In the genomic region with DNA sequence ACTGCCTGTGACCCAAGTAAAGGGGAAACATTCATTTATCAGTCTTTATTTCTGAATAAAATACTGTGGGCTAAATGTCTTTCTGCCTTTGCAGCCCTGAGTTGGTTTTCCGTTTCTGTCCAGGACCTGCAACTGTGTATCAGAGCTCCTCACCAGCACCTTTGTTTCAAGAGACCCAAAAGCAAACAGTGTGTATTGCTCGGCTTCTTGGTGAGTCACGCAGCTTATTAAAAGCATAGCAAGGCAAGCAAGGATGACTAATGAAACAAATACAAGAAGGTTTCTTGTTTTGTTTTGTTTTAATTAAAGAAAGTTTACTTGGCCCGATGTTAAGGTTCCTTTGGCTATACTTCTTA, we compare ENCODE assay signal across 8 mouse cellular contexts. TPM values are rescaled to one million over a fixed set of nuclear protein-coding genes. Genes with fewer than 3 reads are reported as not detected.
A peak's percentile ranks its signal among the peaks of the same experiment; 100 is the strongest.
DNase-seq lines count a peak whose midpoint lies in the region; ATAC-seq and TF ChIP-seq lines count a peak whose summit lies in the region.

A gene (plus strand): TSS at position 115 of the 356 bp plus-strand sequence.

- no peak within 1 kb of the TSS for H3K4me2 ChIP-seq in lung, postnatal 0 days (replicated peaks; ENCODE audit: low read depth, low read length)
- no peak within 1 kb of the TSS for H3K4me2 ChIP-seq in embryonic facial prominence, embryonic 11.5 days (ENCODE audit: low read depth, low read length)
- H3K4me2 ChIP-seq in heart, embryonic 14.5 days (ENCODE audit: low read length): no peak within 1 kb of the TSS

- peak; percentile 61 for DNase-seq in lung, postnatal 0 days (ENCODE audit: low spot score)
- DNase-seq in lung, postnatal 10 days: no peak
- DNase-seq in embryonic facial prominence, embryonic 11.5 days (ENCODE audit: low spot score): no peak
- no peak for DNase-seq in left cerebral cortex, postnatal 14 days (ENCODE audit: low spot score in 2 of 2)
- DNase-seq in frontal cortex, postnatal 25 days (ENCODE audit: low spot score in 2 of 2): no peak
- DNase-seq in urinary bladder, postnatal 4 days (ENCODE audit: low spot score in 2 of 2): no peak

- H3K4me3 ChIP-seq in lung, postnatal 0 days (ENCODE audit: low read depth, low read length): no peak within 1 kb of the TSS
- no peak within 1 kb of the TSS for H3K4me3 ChIP-seq in embryonic facial prominence, embryonic 11.5 days (ENCODE audit: low read depth, low read length)
- H3K4me3 ChIP-seq in heart, embryonic 14.5 days (ENCODE audit: control insufficient read depth in 1 of 2, insufficient read depth in 1 of 2, low read depth in 1 of 2, low read length in 2 of 2): no peak within 1 kb of the TSS

- H3K9ac ChIP-seq in lung, postnatal 0 days (replicated peaks; ENCODE audit: low read depth): no peak within 1 kb of the TSS
- H3K9ac ChIP-seq in embryonic facial prominence, embryonic 11.5 days (replicated peaks; ENCODE audit: low read length): no peak within 1 kb of the TSS
- H3K9ac ChIP-seq in heart, embryonic 14.5 days (ENCODE audit: low read length): no peak within 1 kb of the TSS

- no peaks in the 10 kb centered on the region for H3K36me3 ChIP-seq in lung, postnatal 0 days (ENCODE audit: insufficient read depth, low read length)
- H3K36me3 ChIP-seq in embryonic facial prominence, embryonic 11.5 days (replicated peaks; ENCODE audit: control insufficient read depth, insufficient read depth, low read depth, low read length): no peaks in the 10 kb centered on the region
- no peaks in the 10 kb centered on the region for H3K36me3 ChIP-seq in heart, embryonic 14.5 days (ENCODE audit: control insufficient read depth, insufficient read depth, low read length)

- WGBS in lung, postnatal 0 days: 32% methylated on average over 4 of the region's 4 CpGs
- WGBS in embryonic facial prominence, embryonic 11.5 days: 47% methylated on average over 4 of the region's 4 CpGs
- 60% methylated on average over 4 of the region's 4 CpGs for WGBS in heart, embryonic 14.5 days

- no peaks in the 10 kb centered on the region for H3K27me3 ChIP-seq in lung, postnatal 0 days (replicated peaks; ENCODE audit: insufficient read depth, low read length)
- no peaks in the 10 kb centered on the region for H3K27me3 ChIP-seq in embryonic facial prominence, embryonic 11.5 days (ENCODE audit: control insufficient read depth, insufficient read depth, low read length)
- H3K27me3 ChIP-seq in heart, embryonic 14.5 days (ENCODE audit: control insufficient read depth, insufficient read depth, low read length): no peaks in the 10 kb centered on the region

- H3K9me3 ChIP-seq in lung, postnatal 0 days (ENCODE audit: low read length): no peaks in the 10 kb centered on the region
- no peaks in the 10 kb centered on the region for H3K9me3 ChIP-seq in embryonic facial prominence, embryonic 11.5 days (replicated peaks; ENCODE audit: control insufficient read depth, low read length)
- H3K9me3 ChIP-seq in heart, embryonic 14.5 days (ENCODE audit: control insufficient read depth, low read length): no peaks in the 10 kb centered on the region

- no peak for TF ChIP-seq CTCF in lung, postnatal 0 days (IDR thresholded peaks at IDR 0.05)

- 0 out of 2 replicates have a peak, but pooled peaks have one; percentile 38 for ATAC-seq in lung, postnatal 0 days
- ATAC-seq in embryonic facial prominence, embryonic 11.5 days (replicated peaks; ENCODE audit: insufficient number of reproducible peaks, low FRiP score, low TSS enrichment, low read depth): no peak
- ATAC-seq in heart, embryonic 14.5 days (ENCODE audit: insufficient number of reproducible peaks, insufficient read depth, low FRiP score, low read depth): no peak
- ATAC-seq in monocyte, adult 5-6 weeks (replicated peaks; ENCODE audit: insufficient number of reproducible peaks, low FRiP score, low TSS enrichment, poor library complexity, severe bottlenecking): no peak

- 0 out of 2 replicates have a peak within 1 kb of the TSS, but pooled peaks have one; percentile 35 for H3K27ac ChIP-seq in lung, postnatal 0 days (ENCODE audit: low read length)
- H3K27ac ChIP-seq in embryonic facial prominence, embryonic 11.5 days (replicated peaks; ENCODE audit: low read depth, low read length): no peak within 1 kb of the TSS
- 0 out of 4 replicates have a peak within 1 kb of the TSS, but pooled peaks of 1 of the 2 experiments have one; percentile 34 for H3K27ac ChIP-seq in heart, embryonic 14.5 days (replicated peaks in 1 of 2; ENCODE audit: control insufficient read depth in 1 of 2, insufficient read depth in 1 of 2, low read depth in 2 of 2, low read length in 2 of 2)

- no peaks in the 10 kb centered on the region for H3K4me1 ChIP-seq in lung, postnatal 0 days (ENCODE audit: insufficient read depth, low read depth, low read length)
- no peaks in the 10 kb centered on the region for H3K4me1 ChIP-seq in embryonic facial prominence, embryonic 11.5 days (ENCODE audit: control insufficient read depth, insufficient read depth, low read length)
- H3K4me1 ChIP-seq in heart, embryonic 14.5 days (ENCODE audit: control insufficient read depth in 2 of 2, insufficient read depth in 2 of 2, low read length in 2 of 2): peaks cover 0 to 2% of the 10 kb centered on the region in 2 experiments; a peak in 1 of 4 replicates

- no peak for TF ChIP-seq EP300 in lung, postnatal 0 days (IDR thresholded peaks at IDR 0.05)

- intact Hi-C loops in left cerebral cortex, postnatal 14 days (cut with DNase I): no loop called here

RNA-seq across cellular contexts. Expression of the gene that starts here (rescaled TPM):
- 45.6 and 49.7 TPM in 2 replicates for polyA plus RNA-seq in lung, postnatal 0 days (2015; fragmentation: Nextera tagmentation; extraction: Ambion mirVana)
- 203 and 209 TPM in 2 replicates for polyA plus RNA-seq in embryonic facial prominence, embryonic 11.5 days (2014; fragmentation: Nextera tagmentation; extraction: Ambion mirVana)
- polyA plus RNA-seq in heart, embryonic 14.5 days (2014; fragmentation: Nextera tagmentation; extraction: Ambion mirVana): 66.0 and 70.8 TPM in 2 replicates
- total RNA-seq in left cerebral cortex, postnatal 14 days (2021): 10 to 100 TPM; 20.5 to 22.8 TPM
- 50.0 to 78.5 TPM (median 57.1 TPM) in 3 replicates for total RNA-seq in monocyte, adult 5-6 weeks (2017)
